Mouse (Mus musculus) adrenal gland, adult 18-20 months (tissue): ENCODE data around the gene Gm21988. TPM values are rescaled to one million over a fixed set of nuclear protein-coding genes. Genes with fewer than 3 reads are reported as not detected.

ENCODE experiments used
- DNase-seq, 2 experiments: peaks; one replicate each; pipeline ENCODE4 v3.0.0; 2021 to 2022; ENCODE audit warnings: low spot score in 2 of 2
- microRNA-seq, 2 experiments: library from miRNA; unstranded; fragments of <30 nt; microRNA quantifications; one replicate each; pipeline ENCODE4 v1.2.0; 2021; ENCODE audit warnings: borderline number of aligned reads in 2 of 2
- total RNA-seq, 2 experiments: library from RNA; stranded (reverse); gene quantifications; 1 replicate in 1 of 2; 2 replicates in 1 of 2; pipeline ENCODE4 v1.2.3; 2021

The Gm21988 gene
- total RNA-seq, 2 experiments from 2014 or later, result 4.3 to 5.3 TPM

DNA sequence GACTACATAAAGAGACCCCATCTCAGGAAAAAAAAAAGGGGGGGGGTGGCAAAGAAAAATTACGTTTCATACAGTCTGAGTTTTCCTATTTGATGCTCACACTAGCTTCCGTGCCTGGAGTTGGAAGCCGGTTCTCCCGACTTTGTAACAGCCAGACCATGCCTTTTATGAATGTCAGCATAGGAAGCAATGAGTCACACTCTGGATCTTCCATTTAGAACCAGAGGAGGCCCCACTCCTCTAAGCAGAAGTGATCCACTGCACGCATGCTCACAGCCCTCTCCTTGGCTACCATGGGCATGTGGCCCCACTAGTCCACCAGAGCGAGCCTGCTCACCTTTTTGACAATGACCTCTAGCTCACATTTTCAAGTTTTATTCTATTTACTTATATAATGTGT, 48.4 kb downstream of the Gm21988 start:
- DNase-seq, result no peak

GRCm38 (mm10) chr11:70189319-70190134, 50.1 kb downstream of the Gm21988 start:
- DNase-seq, result peak in 1 of 2 experiments; percentile 36

Small RNAs within 50 kb of the gene (microRNA-seq; reads per million reads assigned to microRNA genes)
- gene Mir195a, result 1,239 to 1,648 reads per million in 2 experiments
- gene Mir497, result 0 reads per million in 2 experiments
- gene Mir497b, result 0 reads per million in 2 experiments

Other genes starting within 250 kb of the Gm21988 start
- gene Gabarap, start 248.7 kb downstream of the Gm21988 start, total RNA-seq, result 100 to 1,000 TPM; 436 to 473 TPM
- 10 to 100 TPM; 51.5 to 57.5 TPM for gene Phf23, start 244.1 kb downstream of the Gm21988 start, total RNA-seq
- 10 to 100 TPM; 13.8 to 14.9 TPM for gene Dvl2, start 239.2 kb downstream of the Gm21988 start, total RNA-seq
- 1,000 to 10,000 TPM in 1 of 2 experiments, 100 to 1,000 TPM in 1; 522 to 1,041 TPM for gene Acadvl, start 224.4 kb downstream of the Gm21988 start, total RNA-seq
- 10 to 100 TPM; 24.6 to 33.0 TPM for gene Dlg4, start 222.9 kb downstream of the Gm21988 start, total RNA-seq
- gene Asgr1, start 185.7 kb downstream of the Gm21988 start, total RNA-seq, result under 1 TPM in 1 of 2 experiments, not detected in 1; 0.50 TPM
- 1 to 10 TPM in 1 of 2 experiments, under 1 TPM in 1; 0.83 to 2.5 TPM for gene Asgr2, start 147.2 kb downstream of the Gm21988 start, total RNA-seq
- gene Mgl2, start 109.5 kb downstream of the Gm21988 start, total RNA-seq, result 1 to 10 TPM; 3.8 to 9.2 TPM
- gene Clec10a, start 83.6 kb downstream of the Gm21988 start, total RNA-seq, result 1 to 10 TPM; 2.5 to 9.2 TPM
- gene Slc16a11, start 27.1 kb downstream of the Gm21988 start, total RNA-seq, result 1 to 10 TPM in 1 of 2 experiments, under 1 TPM in 1; 0.53 to 1.1 TPM
- gene Slc16a13, start 18.8 kb downstream of the Gm21988 start, total RNA-seq, result 1 to 10 TPM; 2.4 to 2.9 TPM
- gene Bcl6b, start 10.0 kb downstream of the Gm21988 start, total RNA-seq, result 10 to 100 TPM in 1 of 2 experiments, 1 to 10 TPM in 1; 7.4 to 22.5 TPM
- gene 0610010K14Rik, start 1.9 kb downstream of the Gm21988 start, total RNA-seq, result 10 to 100 TPM; 33.7 to 37.3 TPM
- gene Rnasek, start within 50 bp of the Gm21988 start, total RNA-seq, result 100 to 1,000 TPM; 179 to 279 TPM
- gene Alox12, start 15.5 kb upstream of the Gm21988 start, total RNA-seq, result 1 to 10 TPM in 1 of 2 experiments, under 1 TPM in 1; 0.96 to 1.1 TPM
- not detected for gene Alox12e, start 82.8 kb upstream of the Gm21988 start, total RNA-seq
- 1 to 10 TPM; 2.8 to 7.9 TPM for gene Alox15, start 112.2 kb upstream of the Gm21988 start, total RNA-seq
- 10 to 100 TPM; 17.3 to 21.3 TPM for gene Pelp1, start 170.2 kb upstream of the Gm21988 start, total RNA-seq
- 10 to 100 TPM; 21.4 to 25.4 TPM for gene Arrb2, start 192.8 kb upstream of the Gm21988 start, total RNA-seq
- 10 to 100 TPM; 17.0 to 18.0 TPM for gene Med11, start 212.1 kb upstream of the Gm21988 start, total RNA-seq
- 1 to 10 TPM; 2.8 to 2.9 TPM for gene Zmynd15, start 219.6 kb upstream of the Gm21988 start, total RNA-seq
- gene Cxcl16, start 220.2 kb upstream of the Gm21988 start, total RNA-seq, result 10 to 100 TPM; 11.3 to 18.3 TPM